Mouse (Mus musculus) ZHBTc4 (cell line): Measurements from ENCODE around the gene Tex9.
"Not testable (repeated sequence)": the region's sequence is repeated elsewhere in the genome, so short reads cannot be mapped to it uniquely, and the experiment has no call there.

ENCODE experiments used
- DNase-seq: peaks from one replicate; pipeline ENCODE4 v3.0.0-alpha.2; 2011; ENCODE audit warnings: low read depth, low spot score

Gene Tex9

DNA sequence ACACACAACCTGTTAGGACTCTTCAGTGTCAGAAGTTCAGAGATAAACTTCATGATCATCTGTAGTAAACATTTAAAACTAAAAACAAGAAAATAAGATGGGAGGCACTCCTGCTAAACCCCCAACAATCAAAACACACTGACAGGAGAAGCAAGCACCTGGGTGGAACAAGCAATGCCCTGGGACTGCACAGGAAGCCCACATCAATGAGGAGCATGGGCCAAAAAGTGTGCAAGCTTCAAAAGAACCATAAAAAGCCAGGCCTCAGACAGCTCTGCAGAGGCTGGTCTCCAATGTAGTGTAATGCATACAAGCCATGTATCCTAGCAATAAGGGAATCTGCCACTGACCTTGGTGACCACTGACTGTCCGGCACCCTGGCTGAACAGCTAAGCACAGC, 12.7 kb downstream of the Tex9 start:
- no peak for DNase-seq

DNA sequence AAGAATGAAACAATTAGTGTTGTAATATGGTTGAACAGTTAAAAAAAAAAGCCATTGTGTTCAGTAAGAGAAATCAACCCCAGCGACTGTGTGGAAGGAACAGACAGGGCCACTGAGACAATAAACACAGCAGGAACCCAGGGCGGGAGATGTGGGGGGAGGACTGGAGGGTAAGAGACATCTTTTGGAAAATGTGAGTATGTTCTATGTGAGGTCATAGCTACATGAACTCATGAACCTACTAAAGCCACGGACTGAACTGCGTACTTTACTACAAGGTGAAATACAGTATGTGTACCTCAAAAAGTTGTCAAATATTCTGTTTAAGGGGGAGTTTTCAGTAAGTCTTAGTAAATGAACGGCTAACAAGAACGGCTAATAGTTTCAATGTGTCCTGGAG, 14.7 kb downstream of the Tex9 start:
- DNase-seq = no peak

DNA sequence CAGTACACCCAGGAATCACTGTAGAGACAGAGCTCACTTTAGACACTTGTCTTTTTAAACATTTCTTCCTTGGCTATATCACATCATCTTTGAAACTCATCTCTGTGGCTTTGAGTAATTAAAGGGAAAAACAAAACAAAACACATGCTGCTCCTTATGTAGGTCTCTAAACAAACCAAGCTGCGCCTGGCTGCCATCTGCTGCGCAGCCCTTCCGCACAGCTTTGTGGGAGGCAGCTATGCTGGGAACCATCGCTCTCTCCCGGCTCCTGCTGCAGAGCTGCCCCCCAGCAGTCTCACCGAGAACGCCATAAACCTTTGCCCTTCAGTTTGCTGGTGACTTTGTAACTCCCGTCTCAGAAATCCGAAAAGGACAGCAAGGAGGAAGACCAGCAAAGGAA, 16.5 kb downstream of the Tex9 start:
- DNase-seq = no peak

DNA sequence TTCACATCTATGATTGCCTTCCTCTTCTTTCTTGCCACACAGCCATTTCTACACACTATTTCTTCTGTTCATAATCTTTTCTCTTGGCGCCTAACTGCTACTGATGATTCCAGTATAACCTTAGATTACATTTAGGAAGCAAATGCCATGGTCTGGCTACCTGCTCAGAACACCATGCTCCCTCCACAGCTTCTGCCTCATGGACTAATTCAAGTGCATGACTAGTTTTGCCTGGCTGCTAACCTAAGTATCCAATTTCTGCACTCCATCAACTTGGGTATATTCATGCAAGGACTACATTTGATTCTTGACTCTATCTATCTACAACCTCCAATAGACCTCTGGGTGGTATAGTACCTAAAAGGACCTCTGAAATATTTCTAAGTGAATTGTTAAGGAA, 22.2 kb downstream of the Tex9 start:
- DNase-seq = no peak

DNA sequence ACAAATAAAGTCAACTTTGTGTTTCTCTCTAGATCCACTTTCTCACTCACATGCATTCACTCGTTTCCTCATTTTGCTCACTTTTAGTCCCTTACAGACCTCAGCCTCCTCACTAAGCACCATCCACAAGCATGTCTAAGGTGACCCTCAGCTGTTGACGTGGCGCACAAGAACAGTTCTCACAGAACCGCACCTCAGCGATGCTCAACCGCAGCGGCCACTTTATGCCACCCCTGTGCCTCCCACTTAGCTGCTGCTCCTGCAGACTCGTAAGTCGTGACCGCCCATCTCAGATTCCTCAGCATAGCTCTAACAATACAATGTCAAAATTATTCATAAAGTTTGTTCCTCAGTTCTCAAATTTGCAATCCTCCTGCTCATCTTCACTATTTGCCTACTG, 23.4 kb downstream of the Tex9 start:
- no peak for DNase-seq

DNA sequence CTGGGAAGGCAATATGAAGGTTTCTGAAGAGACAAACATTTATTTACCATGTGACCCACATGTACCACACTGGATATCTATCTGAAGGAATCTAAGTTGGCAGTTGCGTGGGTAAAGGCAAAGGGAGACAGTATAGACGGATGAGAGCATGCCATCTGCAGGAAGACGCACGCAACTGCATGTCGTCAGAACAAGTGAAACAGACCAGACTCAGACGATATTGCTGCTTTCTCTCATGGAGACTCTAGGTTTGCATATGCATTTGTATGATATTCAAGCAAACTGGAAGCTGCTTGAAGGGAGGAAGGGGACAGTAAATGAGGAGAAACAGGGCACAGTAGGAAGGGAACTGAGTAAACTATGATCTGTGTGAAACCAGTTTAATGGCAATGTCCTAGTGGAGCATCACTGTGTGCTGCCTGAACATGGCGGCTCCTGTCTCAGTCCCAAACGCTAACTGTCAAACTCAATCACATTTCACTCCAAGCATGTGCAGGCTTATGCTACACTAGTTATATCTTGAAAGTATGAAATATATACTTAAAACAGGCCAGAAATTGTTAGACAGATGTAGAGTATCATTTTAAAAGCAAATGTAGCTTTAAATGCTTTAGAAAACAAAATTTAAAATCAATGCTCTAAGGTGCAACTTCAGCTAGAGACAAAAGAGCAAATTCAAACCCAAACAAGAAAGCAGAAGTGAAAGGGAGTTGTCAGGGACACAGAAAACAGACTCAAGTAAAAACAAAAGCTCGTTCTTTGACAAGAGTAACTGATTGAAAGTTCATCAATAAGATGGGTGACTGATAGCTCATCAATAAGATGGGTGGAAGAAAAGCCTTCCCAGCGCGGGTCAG, 24.2 kb downstream of the Tex9 start:
- peak; percentile 71 for DNase-seq

DNA sequence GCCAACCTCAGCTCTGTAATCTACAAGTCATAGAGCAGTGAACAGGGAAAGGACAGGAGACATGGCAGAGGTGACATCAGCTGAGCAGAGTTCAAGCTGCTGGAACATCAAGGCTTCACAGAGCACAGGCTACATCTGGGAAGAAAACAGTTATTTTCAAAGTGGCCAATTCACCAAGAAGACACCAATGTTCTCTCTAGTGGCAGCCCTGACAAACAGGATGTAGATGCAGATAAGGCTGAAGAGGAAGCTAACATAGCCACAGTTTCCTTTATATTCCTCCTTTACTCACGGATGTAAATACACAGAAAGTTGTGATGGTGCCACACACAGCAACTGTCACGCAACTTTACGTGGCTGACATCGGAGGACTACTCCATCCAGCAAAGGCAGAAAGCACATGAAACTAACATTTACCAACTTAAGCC, 26.2 kb downstream of the Tex9 start:
- no peak for DNase-seq

DNA sequence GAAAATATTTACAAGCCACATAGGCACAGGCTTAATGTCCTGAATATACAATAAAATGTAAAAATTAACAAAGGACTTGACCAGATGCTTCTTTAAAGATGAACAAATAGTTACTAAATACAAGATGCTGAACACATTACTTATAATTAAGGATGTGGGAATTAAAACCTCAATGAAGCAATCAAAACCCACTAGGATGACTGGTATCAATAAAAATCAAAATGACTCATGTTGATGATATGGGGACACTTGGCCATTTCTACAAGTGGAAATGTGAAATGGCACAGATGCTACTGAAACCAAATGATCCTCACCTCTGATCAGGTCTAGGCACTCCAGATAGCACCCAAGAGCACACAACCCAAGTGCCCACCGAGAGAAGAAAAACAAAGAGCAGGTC, 27.2 kb downstream of the Tex9 start:
- no peak for DNase-seq

DNA sequence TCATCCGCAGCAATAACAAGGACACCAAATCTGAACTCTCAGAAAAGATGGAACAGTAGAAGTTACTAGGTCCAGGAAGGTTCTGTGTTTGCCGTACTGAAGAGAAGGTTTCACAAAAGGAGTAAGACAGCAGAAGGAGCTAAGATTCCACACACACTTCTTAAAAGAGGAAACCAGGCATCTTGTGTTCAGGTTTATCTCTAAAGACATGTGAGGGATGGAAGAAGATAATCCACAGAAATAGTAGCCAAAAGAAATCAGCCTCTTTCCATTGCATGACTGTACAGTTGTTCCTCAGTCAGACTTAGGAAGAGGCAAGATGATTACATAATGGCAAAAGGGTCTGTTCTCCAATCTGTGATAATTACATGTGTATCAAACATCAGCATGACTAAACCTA, 29.6 kb downstream of the Tex9 start:
- no peak for DNase-seq

DNA sequence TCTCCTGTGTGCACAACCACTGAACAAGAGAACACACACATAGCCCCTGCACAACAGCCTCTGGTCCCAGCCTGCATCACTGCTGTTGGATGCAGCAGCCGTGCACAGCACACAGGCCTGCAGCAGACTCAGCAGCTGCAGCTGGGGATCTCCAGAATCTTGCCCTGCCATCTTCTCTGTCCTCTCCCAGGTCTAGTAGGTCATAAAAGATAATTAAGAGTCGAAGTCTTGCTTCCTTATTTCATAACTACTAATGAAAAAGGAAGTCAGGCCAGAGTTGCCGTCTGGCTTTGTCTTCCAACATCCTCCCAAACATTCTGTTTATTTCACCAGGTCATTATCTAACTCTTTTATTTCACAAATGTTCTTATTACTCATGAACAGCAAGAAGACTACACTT, 31.2 kb downstream of the Tex9 start:
- no peak for DNase-seq

DNA sequence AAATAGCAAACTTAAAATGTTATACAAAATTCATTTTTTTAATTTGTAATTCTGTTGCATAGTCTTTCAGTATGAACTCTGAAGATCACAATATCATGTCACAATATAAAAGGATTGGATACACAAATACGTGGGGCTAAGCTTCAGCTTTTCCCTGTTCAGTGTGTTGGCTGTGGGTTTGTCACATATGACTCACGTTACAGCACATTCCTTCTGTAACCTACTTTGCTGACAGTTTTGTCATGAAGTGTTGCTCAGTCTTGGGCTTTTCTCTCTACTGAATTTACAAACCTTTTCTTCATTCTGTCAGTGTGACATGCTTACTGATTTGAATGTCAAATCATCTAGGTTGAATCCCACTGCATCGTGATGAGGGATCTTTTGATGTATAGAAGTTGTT, 32.3 kb downstream of the Tex9 start:
- no peak for DNase-seq

DNA sequence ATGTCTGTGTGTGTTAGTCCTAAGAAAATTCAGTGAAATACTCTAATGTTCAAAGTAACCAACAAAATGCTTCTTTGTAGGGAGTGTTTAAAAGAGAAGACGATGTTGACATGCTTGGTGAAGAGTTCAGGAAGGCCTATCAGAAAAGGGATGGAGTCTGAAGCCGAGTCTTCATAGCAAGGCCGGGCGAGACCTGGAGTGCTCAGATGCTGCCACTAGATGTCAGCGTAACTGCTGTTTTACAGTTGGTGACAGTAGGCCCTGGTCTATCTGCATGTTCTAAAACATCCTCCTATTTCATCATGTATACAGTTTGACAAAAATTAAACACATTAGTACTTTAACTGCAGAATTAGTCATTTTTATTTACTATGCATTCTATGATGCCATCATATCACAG, 33.8 kb downstream of the Tex9 start:
- peak; percentile 71 for DNase-seq

DNA sequence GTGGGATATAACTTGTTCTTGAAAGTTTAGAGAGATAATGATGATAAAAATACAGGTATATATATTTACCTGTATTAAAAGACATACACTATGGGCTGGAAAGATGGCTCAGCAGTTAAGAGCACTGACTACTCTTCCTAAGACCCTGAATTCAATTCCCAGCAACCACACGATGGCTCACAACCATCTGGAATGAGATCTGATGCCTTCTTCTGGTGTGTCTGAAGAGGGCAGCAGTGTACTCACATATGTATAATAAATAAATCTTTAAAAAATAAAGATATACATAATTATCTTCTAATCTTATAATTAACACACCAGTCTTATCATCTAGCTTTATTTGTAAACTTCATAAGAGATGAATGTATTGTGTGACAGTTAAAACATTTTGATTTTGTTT, 35.6 kb downstream of the Tex9 start:
- no peak for DNase-seq

DNA sequence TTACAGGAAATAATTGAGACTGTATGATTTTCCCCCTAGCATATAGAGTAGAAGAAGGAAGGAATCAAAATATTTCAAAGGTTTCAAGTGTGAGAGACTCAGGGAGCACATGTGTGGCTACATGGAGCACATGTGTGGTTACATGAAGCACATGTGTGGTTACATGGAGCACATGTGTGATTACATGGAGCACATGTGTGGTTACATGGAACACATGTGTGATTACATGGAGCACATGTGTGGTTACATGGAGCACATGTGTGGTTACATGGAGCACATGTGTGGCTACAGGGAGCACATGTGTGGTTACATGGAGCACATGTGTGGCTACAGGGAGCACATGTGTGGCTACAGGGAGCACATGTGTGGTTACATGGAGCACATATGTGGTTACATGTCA, 37.7 kb downstream of the Tex9 start:
- not testable (repeated sequence) for DNase-seq

DNA sequence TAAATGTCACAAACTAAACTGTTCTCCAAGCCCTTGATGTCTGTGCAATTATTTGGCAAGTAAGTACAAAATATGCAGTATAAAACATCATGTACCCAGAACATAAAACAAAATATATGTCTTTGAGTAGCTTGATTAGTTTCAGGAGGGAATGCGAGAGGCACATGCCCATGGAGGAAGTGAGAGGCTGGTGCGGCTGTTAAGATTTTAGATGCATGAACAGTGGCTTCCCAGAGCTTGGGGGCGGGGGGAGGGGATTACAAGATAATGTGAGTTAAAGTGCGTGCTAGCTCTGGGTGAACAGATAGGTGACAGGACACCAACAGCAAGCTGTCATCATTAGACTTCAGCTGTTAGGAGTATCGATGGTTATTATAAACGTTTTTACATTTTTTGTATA, 40.9 kb downstream of the Tex9 start:
- no peak for DNase-seq

DNA sequence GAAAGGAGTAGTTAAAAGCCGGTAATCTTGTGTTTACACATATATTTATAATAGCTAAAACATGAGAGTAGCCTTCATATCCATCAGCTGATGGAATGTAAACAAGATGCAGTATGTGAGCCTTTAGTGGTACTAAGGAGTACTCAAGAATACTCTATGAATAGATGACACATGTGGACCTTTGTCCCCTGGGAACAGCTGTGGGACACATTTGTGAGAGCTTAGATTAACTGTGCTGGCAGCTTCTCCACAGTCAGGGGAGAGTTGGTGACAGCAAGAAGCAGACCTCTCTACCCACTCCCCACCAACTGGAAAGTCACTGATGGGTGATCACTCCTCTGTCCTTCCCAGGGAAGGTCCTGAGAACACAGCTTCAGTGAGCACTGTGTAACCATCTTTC, 41.6 kb downstream of the Tex9 start:
- DNase-seq = no peak

DNA sequence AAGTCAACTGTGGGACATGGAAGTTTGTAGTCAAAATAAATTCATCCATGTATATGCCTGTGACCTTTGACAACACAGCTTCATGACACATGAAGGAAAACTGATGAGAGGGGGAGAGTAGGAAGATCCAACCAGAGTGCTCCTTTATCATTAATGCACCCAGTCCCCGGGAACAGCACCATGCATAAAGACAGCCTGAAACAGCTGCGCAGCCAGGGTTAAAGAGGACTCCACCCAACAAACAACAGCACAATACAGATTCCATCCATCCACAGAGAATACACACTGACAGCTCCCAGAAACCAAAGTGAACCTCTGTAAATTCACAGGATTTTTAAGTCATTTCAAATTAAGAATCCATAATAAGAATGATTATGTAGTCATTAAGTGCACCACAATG, 42.2 kb downstream of the Tex9 start:
- peak; percentile 47 for DNase-seq

DNA sequence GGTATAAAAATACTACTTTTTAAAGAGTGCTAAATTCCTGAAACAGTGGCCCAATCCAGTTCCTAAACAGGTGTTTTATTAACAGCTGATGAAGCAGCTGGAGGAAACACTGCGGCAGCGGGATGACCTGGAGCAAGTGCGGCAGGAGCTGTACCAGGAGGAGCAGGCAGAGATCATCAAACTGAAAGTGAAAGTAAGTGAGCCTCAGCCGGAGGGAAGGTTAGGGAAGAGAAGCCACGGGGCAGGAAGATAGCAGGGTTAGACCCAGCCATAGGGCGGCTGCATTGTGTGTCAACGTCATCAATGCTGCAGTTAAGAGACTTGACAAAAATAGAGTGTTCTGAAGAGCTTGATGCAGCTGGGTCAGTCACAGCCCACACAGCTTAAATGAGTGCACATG, 42.6 kb downstream of the Tex9 start:
- DNase-seq = no peak

DNA sequence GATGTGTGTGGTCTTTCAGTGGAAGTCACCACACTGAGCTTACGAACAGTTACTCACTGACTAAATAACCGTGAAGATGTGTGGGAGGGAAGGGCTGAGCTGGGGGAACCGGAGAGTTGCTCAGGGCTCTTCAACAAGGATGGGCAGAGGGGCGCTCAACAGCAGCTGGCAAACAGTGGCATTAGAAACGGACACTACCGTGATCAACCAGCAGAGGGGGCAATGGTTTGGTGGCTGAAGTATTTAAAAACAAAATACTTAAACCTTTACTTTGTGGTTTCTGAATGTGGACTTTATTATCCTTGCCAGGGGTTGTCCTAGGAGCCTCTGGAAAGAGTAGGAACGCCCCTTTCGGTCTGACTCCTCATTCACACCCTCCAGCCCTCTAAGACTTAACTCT, 44.0 kb downstream of the Tex9 start:
- DNase-seq = peak; percentile 72

DNA sequence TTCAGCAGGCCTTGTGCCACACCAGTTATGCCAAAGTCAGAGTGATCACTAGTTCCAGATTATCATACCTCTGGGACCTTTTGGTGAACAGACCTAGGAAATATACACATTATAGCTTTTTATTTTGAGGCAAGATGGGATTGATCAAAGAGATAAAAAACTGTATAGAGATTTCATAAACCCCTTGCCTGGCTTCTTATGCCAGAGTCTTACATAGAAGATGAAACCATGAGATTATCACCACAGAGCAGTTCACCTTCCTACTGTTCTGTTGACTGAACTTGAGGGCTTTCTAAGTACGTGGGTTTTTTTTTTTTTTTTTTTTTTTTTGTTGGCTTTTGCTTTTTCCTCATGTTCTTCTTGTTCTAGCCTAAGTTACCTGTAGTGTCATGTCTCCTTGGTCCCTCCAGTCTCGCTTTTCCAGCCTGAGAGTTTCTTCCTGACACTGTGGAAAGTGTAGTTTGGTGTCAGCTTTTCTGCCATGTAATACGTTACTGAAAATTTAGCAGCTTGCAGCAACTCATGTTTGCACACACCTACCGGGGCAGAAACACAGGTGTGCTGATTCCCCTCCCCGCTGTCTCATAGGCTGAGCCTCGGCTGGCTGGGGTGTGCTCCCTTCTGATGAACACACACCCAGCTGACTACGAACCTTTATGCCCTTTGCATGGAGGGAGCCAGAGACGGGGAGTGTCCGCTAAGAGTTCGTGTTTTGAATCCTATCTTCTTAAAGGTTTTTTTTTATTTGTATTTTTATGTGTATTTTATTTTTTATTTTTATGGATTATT, 49.9 kb downstream of the Tex9 start:
- DNase-seq = no peak

DNA sequence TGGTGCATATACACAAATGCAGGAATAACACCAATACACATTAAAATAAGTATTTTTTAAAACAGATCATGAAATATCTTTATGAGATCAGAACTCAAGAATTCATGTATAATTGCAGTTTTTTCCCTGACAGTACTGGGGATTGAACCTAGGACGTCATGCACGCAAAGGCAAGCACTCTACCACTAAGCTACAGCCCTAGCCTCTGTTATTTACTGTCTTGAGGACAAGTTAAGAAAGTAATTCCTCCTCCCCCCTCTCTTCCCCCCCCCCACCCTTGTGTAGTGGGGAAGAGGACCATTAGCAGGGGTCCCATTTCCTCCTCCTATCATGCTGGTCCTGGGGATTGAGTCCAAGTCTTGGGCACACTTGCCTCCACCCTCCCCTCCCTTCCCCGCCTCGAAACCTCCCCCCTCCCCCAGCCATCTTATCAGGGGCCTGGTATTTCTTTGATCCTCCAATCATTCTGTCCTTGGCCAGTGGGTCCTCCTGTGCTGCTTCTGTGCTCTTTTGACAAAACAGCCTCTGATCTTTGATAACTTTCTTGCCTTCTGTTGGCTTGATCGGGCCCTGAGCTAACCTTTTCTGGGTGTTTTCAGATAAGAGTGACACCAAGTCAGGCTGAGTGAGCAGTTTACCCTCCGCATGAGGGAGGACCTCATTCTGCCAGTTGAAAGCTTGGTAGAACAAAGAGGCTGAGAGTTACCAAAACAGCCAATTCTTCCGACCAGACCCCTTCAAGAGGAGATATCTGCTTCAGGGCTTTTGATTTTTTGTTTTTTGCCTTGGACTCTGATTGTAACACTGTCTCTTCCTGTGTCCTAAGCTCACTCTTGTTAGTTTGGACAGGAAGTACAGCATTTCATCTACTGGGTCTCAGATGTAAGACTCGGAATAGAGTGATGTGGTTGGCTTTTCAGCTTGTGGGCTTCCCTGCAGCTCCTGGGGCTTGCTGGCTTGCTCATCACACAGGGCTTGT, 50.8 kb downstream of the Tex9 start:
- DNase-seq = no peak

DNA sequence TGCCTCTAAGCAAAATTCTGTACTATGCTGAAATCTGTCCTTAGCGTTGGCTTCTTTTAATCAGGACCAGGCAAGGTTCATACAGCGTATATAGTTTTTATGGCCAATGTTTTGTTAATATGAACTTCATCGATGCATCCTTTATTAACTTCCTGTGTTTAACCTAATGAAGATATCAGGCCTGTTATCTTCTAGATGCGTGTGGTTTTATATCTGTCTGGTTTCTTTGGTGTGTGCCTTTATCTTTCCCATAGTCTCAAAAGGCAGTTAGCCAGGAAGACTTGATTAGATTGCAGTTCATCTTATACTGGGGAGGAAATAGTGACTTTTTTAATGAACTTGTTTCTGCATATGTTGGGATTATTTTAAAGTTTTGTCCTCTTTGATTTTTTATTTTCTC, 51.7 kb downstream of the Tex9 start:
- DNase-seq = no peak
